Mouse (Mus musculus): ENCODE measurements around the gene Nudt16l1.

Gene Nudt16l1

DNA sequence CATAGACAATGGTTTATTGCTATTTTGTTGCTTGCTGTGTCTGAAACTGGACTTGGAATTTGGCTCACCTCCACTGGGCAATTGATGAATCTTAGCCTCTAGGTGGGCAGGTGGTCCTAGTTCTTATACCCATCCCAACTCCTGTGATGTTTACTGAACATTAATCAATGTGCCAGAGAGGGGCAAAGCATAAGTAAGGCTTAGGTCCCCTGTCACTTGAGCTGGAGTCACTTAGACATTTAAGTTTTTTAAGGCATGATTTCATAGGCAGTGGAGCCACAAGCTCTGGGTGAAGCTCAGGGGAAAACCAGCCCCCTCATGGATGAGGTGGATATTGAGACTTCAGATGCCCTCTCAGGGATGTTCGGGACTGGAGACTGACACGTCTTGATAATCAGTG is at the start of gene Nudt16l1:
TSS of gene Nudt16l1 (plus strand) at position 301 of the 400 bp plus-strand sequence.
- no peak for DNase-seq (ENCODE audit: low spot score in 2 of 2)

DNA sequence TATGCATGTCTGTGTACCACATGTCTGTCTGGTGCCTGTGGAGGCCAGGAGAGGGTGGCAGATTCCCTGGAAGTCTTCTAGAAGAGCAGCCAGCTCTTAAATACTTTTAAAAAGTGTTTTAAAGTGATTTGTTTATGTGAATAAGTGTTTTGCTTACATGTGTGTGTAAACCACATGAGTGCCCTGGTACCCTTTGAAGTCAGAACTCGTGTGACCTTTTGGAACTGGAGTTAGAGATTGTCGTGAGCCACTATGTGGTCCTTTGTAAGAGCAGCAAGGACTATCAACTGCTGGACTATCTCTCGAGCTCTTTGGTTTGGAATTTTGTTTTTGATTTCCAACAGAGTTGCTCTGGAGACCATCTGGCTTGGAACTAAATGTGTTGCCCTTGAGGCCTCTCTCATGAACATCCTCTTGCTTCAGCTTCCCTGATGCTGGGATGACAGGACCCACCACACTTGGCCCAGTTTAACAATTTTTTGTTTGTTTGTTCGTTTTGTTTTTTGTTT is 48.3 kb upstream of the Nudt16l1 start:
- DNase-seq (ENCODE audit: low spot score in 2 of 2), result no peak

- no peak for DNase-seq (ENCODE audit: low spot score in 2 of 2)
Measured at GRCm38 (mm10) chr16:4892171-4892570, 46.4 kb upstream of the Nudt16l1 start.

DNA sequence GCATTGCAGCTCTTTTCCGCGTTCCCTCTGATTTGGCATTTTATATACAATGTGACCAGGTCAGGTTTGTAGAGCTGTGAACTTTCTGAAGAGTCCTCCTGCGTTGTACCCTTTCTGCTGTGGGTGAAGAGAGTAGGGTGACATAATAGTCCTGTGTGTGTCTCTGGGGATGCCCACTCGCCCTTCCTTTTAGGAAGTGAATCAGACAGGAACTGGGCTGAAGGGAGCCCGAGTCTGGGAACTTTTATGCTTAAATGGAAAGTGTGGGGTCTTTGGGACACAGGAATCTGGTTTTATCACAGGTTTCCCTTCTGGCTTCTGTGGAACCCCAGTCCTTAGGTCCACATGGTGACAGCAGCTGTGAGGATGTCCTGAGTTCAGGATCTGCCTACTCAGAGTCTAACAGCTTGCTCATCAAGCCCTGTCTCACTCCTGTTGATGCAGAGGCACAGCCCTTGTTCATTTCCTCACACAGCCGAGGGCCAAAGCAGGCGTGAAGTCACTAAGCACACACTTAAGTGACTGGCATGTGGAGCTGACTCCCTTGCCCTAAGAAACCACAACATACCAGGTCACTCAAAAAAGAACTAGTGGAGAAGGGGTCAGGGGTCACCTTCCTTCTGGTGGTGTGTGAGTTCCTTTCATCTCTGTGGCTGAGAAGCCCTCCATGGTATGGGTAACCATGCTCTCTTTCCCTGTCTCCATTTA is 44.2 kb upstream of the Nudt16l1 start:
- no peak for DNase-seq (ENCODE audit: low spot score in 2 of 2)

GRCm38 (mm10) chr16:4896249-4897027 is 42.1 kb upstream of the Nudt16l1 start:
- DNase-seq (ENCODE audit: low spot score in 2 of 2), result no peak

GRCm38 (mm10) chr16:4897146-4897730 is 41.3 kb upstream of the Nudt16l1 start:
- no peak for DNase-seq (ENCODE audit: low spot score in 2 of 2)

GRCm38 (mm10) chr16:4898881-4899280 is 39.7 kb upstream of the Nudt16l1 start:
- DNase-seq (ENCODE audit: low spot score in 2 of 2), result peak; percentile 73 to 80

DNA sequence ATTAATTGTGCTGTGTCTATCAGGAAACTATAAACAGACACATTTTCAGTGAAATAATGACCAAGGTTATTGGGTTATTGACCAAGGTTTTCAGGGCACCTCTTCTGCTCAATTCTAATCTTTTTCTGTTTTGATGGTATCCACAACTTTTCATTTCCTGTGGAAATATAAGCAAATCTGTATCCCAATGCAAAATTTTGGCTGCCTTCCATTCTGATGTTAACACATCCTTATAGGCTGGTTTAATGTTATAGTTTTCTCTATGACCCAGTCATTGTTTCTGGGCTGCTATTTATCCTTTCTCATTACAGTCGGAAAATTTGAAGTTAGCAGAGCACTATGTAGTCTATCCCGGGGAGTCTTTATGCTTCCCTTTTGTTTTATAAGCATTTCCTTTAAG is 38.9 kb upstream of the Nudt16l1 start:
- DNase-seq (ENCODE audit: low spot score in 2 of 2), result no peak

DNA sequence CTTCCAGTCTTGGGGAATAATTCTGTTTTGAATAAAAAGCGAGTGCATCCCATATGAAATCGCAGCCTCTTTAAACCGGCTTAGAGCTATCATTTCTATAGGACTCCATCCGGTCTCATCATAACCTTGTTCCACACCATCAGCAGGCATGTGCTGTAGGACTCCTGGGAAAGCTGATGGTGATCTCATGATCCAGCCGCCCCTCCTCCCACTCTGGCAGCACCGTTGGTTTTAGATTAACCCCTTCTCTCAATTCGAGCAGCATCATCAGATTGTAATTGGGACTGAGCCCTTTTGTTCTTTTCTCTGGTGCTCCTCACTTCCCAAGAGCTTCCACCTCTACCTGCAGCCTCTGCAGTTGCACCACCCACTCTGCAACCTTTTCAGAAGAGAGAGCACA is 37.4 kb upstream of the Nudt16l1 start:
- DNase-seq (ENCODE audit: low spot score in 2 of 2), result no peak

DNA sequence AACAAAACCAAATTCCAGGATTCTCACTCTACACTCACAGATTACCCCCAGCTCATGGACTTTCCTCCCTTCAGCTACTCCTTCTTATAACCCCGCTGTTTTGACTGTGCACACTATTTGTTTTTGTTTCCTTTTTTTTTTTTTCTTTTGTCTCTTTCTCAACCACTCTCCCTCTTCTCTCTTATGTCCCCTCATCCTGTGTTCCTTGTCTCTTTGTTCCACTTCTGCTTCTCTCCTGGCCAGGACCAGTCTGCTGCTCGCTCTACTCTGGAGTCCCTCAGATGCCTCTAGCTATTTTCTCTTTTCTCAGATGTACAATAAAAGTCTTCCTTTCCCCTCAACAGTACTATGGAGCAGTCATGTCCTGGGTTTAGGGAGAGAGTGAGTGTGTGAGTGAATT is 36.2 kb upstream of the Nudt16l1 start:
- DNase-seq (ENCODE audit: low spot score in 2 of 2), result no peak

DNA sequence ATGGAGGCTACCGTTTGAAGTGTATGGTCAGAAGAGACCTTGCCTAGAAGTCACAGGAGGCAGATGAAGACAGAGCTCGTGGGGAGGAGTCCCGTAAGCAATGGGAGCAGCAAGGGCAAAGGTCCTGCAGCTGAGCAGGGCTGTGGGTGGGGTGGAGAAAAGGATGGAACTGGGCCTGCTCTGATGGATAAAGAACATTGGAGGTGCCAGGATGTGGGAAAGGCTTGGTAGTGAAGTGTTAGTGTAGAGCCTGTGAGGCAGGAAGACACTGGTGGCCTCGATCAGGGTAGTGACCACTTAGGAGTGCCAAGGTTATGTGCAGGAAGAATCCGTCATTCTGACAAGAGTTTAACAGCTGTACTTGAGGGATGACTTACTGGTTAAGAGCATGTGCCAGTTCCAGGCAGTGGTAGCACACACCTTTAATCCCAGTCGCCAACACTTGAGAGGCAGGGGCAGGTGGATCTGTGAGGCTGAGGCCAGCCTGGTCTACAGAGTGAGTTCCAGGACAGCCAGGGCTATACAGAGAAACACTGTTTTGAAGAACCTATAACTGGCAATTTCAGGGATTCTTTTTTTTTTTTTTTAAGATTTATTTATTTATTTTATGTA is 35.0 kb upstream of the Nudt16l1 start:
- no peak for DNase-seq (ENCODE audit: low spot score in 2 of 2)

GRCm38 (mm10) chr16:4904878-4905277 is 33.7 kb upstream of the Nudt16l1 start:
- DNase-seq (ENCODE audit: low spot score in 2 of 2), result no peak

- DNase-seq (ENCODE audit: low spot score in 2 of 2), result no peak
Measured at GRCm38 (mm10) chr16:4905591-4905990, 33.0 kb upstream of the Nudt16l1 start.

DNA sequence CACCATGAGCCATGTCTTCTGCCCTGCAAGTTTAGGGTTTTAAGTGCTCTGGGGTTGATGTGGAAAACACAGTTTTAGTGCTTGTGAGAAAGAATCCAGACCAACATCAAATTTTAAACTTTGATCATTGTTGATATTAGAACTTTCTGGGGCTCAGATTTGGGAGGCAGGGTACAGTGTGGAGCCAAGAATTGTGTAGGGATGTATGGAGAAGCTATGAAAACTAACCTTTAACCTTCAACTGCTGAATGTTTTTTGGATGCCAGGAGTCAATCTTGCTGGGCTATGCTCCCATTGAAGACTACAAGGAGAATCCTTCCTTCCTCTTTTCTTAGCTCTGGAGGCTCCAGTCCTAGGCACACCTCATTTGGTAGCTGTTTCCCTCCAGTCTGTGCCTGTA is 32.0 kb upstream of the Nudt16l1 start:
- no peak for DNase-seq (ENCODE audit: low spot score in 2 of 2)

- DNase-seq (ENCODE audit: low spot score in 2 of 2), result no peak
Measured at GRCm38 (mm10) chr16:4907386-4907785, 31.2 kb upstream of the Nudt16l1 start.

- DNase-seq (ENCODE audit: low spot score in 2 of 2), result peak; percentile 78 to 81
Measured at GRCm38 (mm10) chr16:4907972-4908371, 30.6 kb upstream of the Nudt16l1 start.

- no peak for DNase-seq (ENCODE audit: low spot score in 2 of 2)
Measured at GRCm38 (mm10) chr16:4909745-4910144, 28.8 kb upstream of the Nudt16l1 start.

DNA sequence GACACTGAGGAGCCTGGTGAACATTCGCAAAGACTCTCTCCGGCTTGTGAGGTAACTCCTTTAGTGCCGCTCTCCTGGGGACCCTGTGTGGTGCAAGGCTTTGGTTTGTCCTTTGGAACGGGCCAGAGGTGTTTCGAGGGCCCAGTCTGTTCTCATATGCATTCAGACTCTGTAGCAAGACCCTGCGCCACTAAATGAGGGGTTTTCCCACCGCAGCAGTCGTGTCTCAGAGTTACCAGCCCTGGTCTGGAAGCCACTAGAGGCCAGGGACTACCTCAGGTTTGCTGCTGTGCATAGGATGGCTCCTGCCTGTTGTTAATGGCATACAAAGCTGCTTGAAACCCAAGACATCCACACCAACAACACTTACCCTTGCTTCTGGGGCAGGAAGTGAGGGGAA is 27.8 kb upstream of the Nudt16l1 start:
- no peak for DNase-seq (ENCODE audit: low spot score in 2 of 2)

DNA sequence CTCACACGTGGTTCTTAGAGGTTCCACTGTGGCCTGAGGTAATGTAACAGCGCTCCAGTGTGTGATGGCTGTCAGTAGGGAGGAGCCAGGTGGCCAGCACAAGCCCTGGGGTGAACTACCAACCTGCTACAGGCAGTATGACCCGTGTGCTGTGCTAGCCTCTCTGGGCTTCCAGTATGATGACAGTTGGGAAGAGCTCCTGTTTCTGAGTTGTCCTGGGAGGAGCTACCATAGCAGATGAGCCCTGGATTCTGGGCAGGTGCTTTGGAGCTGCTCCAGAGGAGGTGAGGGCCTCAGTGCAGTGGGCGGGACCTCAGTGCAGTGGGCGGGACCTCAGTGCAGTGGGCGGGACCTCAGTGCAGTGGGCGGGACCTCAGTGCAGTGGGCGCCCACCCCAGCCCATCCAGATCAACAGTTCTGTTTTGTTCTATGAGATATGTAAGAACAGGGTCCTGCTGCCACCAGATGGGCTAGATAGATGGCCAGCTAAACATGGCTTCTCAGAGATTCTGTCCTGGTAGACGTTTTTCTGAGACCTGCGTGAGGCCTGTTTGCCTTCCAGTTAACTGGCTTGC is 26.4 kb upstream of the Nudt16l1 start:
- no peak for DNase-seq (ENCODE audit: low spot score in 2 of 2)

DNA sequence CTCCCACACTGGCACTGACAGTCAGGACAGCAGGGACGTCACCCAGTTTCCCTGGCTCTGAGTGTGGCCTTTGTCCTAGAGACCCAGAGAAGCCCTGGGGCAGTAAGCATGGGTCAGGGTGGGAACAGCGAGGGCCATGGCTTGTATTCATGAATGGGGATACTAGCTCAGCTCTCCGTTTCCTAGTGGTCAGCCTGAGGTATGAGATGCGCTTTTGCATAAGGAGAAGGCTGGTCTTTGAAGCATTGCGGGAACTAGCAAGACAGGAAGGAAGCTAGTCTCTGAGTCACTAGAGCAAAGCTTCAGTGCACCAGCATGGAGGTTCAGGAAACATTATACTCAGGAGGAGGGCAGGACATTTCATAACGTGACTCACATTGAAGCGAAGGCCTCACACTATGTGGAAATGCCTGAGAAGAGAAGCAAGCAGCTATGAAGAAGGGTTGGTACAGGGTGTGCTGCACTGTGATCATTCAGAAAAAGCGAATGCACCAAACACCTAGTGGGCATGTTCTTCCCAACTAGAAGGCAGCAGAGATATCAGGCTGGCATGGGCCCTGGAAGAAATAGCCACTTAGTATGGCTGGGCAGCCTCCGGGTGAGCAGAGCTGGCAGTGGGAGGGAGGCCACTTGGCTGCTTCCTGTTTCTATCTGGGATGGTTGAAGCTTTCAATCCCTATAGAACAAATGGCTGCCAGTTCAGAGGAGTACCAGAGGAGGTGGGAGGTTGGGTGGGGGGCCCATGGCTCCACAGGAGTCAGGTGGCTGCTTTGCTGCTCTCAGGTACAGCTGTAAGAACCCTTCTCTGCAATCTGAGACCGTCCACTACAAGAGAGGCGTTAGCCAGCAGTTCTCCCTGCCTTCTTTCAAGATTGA is 25.4 kb upstream of the Nudt16l1 start:
- DNase-seq (ENCODE audit: low spot score in 2 of 2), result peak; percentile 60 to 63

All from spleen, postnatal 36 days (tissue).